Mouse (Mus musculus) midbrain, embryonic 15.5 days (tissue): Measurements from ENCODE around the gene F2r. TPM values are rescaled to one million over a fixed set of nuclear protein-coding genes. Genes with fewer than 3 reads are reported as not detected.
A peak's percentile ranks its signal among the peaks of the same experiment; 100 is the strongest.

Source experiments
- ATAC-seq: fragments of 200-750 bp; cut with Nextera tagmentation; replicated peaks from 2 replicates; pipeline ENCODE4 v1.8.0; 2017; ENCODE audit warnings: moderate TSS enrichment
- H3K27ac ChIP-seq: fragments of 300-500 bp; sonication (generic); 2 replicates; pipeline ENCODE4 v1.5.1; 2015; ENCODE audit warnings: mild to moderate bottlenecking, inconsistent platforms
- H3K27me3 ChIP-seq: fragments of 300-500 bp; sonication (generic); replicated peaks from 2 replicates; pipeline ENCODE4 v1.6.1; 2015; ENCODE audit warnings: inconsistent platforms
- H3K36me3 ChIP-seq: fragments of 300-500 bp; sonication (generic); replicated peaks from 2 replicates; pipeline ENCODE4 v1.6.1; 2015; ENCODE audit warnings: inconsistent platforms
- H3K4me1 ChIP-seq: fragments of 300-500 bp; sonication (generic); 2 replicates; pipeline ENCODE4 v1.6.1; 2015; ENCODE audit warnings: inconsistent platforms
- H3K4me2 ChIP-seq: fragments of 300-500 bp; sonication (generic); 2 replicates; pipeline ENCODE4 v1.6.1; 2015; ENCODE audit warnings: inconsistent platforms, mild to moderate bottlenecking, moderate library complexity
- H3K4me3 ChIP-seq: fragments of 300-500 bp; sonication (generic); 2 replicates; pipeline ENCODE4 v1.5.1; 2015; ENCODE audit warnings: mild to moderate bottlenecking, inconsistent platforms
- H3K9ac ChIP-seq: fragments of 300-500 bp; sonication (generic); 2 replicates; pipeline ENCODE4 v1.6.1; 2015; ENCODE audit warnings: mild to moderate bottlenecking, inconsistent platforms
- H3K9me3 ChIP-seq: fragments of 300-500 bp; sonication (generic); 2 replicates; pipeline ENCODE4 v1.6.1; 2016; ENCODE audit warnings: inconsistent platforms
- WGBS: fragments of 180-500 bp; shearing (Covaris S2); methylation state at CpG from one replicate; pipeline ENCODE4 v1.1.7; 2015; ENCODE audit warnings: mixed read lengths; 5-methylcytosine and 5-hydroxymethylcytosine counted together
- polyA plus RNA-seq: library from polyadenylated mRNA; unstranded; fragments of >200 nt; fragmentation: Nextera tagmentation; extraction: Ambion mirVana; gene quantifications from 2 replicates; pipeline ENCODE4 v1.2.1, GENCODE M21; 2015

The F2r gene
- polyA plus RNA-seq, 1 experiment from 2014 or later, result 60.9 TPM

DNA sequence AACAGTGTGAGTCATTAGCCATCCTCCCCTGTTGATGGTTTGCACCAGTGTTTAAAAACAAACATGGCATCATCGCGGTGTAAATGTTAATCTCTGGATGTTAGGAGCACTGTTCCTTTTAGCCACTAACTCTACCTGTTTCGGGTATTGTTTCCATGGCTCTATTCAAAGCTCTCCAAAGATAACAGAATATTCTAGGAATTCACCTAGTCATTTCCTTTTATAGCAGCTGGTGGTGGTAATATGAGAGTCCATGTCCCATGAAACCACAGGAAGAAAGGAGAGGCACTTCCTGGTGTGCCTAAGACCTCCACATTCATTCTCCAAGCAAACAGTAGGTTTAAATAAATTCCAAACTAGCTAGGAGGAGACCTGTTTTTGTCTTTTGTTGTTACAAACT, 4.8 kb upstream of the F2r start:
- no peak for ATAC-seq
- WGBS, result 87% methylated on average over 3 of the region's 3 CpGs
- Histone ChIP-seq H3K4me1 (no peaks in the 10 kb centered on the region), H3K9me3 (no peaks in the 10 kb centered on the region), H3K27ac (no peak overlapping the region), H3K36me3 (no peaks in the 10 kb centered on the region), H3K4me3 (no peak overlapping the region), H3K9ac (no peak overlapping the region), H3K27me3 (no peaks in the 10 kb centered on the region), H3K4me2 (no peak overlapping the region)

DNA sequence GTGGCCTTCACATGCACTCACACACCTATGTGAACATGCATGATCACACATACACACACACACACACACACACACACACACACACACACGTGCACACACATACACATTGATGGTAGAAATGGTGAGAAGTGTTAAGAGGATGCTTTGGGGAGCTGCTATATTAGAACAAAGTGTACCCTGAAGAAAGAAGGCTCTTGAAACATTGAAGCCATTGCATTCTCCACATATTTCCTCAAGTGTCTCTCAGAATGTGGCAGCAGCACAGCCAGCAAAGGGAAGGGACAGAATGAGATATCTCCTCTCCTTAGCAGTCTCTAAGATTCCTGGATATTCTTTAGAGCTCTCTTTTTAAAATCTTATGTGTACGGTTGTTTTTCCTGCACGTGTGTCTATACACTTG, 3.3 kb upstream of the F2r start:
- Histone ChIP-seq H3K9ac (no peak overlapping the region), H3K4me1 (peaks cover 8% of the 10 kb centered on the region), H3K9me3 (no peaks in the 10 kb centered on the region), H3K36me3 (no peaks in the 10 kb centered on the region), H3K27me3 (no peaks in the 10 kb centered on the region), H3K4me3 (no peak overlapping the region), H3K4me2 (no peak overlapping the region), H3K27ac (no peak overlapping the region)
- ATAC-seq, result no peak
- WGBS, result 91% methylated on average over 3 of the region's 3 CpGs

DNA sequence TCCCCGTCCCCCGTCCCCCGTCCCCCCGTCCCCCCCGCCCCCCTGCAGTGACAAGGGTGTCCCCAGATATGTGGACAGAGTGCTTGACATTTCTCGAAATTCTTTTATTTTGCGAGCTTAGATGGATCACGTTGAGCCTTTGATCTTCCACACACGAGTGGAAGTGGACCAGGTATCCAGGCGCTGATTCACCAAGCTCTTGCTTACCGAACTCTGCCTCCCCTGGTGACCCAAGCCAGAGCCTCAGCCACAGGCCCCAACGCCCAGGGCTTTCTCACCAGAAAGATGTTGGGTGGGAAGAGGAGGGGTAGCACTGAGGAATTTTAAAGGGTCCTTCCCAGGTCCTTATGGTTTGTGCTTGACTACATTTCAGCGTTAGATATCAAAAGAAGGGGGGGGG, 572 bp upstream of the F2r start:
- ATAC-seq, result peak; percentile 28
- Histone ChIP-seq H3K4me1 (peaks cover 24% of the 10 kb centered on the region), H3K9ac (peak overlapping the region; percentile 66; the same call in 1 of the 2 replicates), H3K4me3 (peak overlapping the region; percentile 67), H3K36me3 (no peaks in the 10 kb centered on the region), H3K9me3 (no peaks in the 10 kb centered on the region), H3K27me3 (no peaks in the 10 kb centered on the region), H3K27ac (no peak overlapping the region), H3K4me2 (peak overlapping the region; percentile 78)
- WGBS, result 9% methylated on average over 13 of the region's 13 CpGs

DNA sequence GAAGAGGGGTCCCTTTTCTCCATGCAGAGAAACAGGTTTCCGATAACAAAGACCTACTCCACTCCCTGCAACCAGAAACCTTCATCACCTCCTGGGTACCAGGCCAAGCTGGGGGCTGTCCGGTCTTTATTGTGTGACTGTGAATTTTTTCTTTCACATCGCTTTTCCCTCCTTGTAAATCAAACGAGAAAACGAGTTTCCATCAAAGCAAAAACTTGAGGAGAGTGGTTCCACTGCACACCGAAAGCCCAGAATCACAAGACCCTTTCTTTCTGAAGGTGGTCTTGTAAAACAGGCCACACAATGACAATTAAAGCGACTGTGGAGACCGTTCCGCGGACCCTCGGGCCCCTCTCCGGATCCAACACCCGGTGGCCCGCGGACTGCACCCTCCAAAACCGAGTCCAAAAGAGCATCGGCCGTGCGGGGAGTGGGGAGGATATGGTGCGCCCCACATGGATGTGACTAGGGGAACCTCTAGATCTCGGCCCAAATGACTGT, 566 bp downstream of the F2r start:
- Histone ChIP-seq H3K9ac (peak overlapping the region; percentile 66), H3K9me3 (no peaks in the 10 kb centered on the region), H3K4me2 (peak overlapping the region; percentile 78), H3K27ac (peak overlapping the region; percentile 64), H3K36me3 (no peaks in the 10 kb centered on the region), H3K4me1 (peaks cover 24% of the 10 kb centered on the region), H3K4me3 (peak overlapping the region; percentile 67), H3K27me3 (no peaks in the 10 kb centered on the region)
- under 1% methylated on average over 21 of the region's 21 CpGs for WGBS
- ATAC-seq, result peak; percentile 73

DNA sequence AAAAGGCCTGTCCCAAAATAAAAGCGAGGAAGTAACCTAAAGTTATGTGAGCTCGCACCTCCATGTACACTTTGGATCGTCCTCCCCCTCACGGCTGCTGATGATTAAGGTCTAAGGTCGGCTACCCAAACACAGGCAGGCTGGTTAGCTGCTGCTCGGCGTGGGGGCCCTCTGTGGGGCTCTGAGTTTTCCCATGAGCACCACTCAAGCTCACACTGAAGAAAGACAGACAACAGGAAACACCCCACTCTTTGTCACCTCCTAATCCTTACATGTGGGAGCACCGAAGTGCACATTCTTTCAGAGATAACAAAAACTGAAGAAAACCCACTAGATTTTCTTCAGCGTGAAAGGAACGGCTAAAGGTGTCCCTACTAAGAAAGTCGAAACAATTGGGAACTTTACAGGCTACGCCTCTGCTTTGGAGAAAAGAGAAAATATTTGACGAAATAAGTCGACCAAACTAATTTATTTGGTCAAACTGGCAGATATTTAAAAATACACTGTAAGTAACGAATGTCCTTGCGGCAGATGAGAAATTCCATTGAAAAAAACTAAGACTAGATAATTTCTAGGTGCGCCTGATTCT, 1.1 kb downstream of the F2r start:
- H3K4me2 ChIP-seq, result peak overlapping the region; percentile 78
- H3K4me3 ChIP-seq, result peak overlapping the region; percentile 67
- no peak for ATAC-seq
- no peak overlapping the region for H3K27ac ChIP-seq
- H3K36me3 ChIP-seq, result 0 out of 2 replicates have a peak, but pooled peaks cover 1% of the 10 kb centered on the region
- no peaks in the 10 kb centered on the region for H3K27me3 ChIP-seq
- H3K9ac ChIP-seq, result peak overlapping the region; percentile 66
- H3K9me3 ChIP-seq, result no peaks in the 10 kb centered on the region
- H3K4me1 ChIP-seq, result peaks cover 24% of the 10 kb centered on the region
- WGBS, result 8% methylated on average over 17 of the region's 17 CpGs

DNA sequence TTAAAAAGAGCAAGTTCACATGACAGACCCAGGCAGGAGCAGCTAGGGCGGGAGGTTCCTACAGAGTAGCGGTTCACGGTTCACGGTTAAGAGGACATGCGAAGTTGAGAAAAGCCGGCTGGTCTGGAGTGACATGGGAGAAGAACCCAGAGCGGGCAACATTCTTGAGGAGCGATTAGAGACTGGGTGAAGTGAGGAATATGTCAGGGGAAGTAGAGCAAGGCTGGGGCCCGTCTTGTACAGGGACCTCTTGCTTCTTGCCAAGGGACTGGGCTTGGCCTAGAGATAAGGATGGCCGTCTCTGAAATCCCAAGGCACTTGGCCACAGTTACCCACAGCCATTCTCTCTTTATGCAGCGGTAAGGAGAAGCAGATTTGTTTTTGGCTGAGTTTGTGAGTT, 1.8 kb downstream of the F2r start:
- 51% methylated on average over 11 of the region's 11 CpGs for WGBS
- peak overlapping the region; percentile 78 for H3K4me2 ChIP-seq
- no peak for ATAC-seq
- no peaks in the 10 kb centered on the region for H3K9me3 ChIP-seq
- no peak overlapping the region for H3K27ac ChIP-seq
- peaks cover 24% of the 10 kb centered on the region for H3K4me1 ChIP-seq
- no peaks in the 10 kb centered on the region for H3K27me3 ChIP-seq
- H3K4me3 ChIP-seq, result peak overlapping the region; percentile 67
- 0 out of 2 replicates have a peak, but pooled peaks cover 5% of the 10 kb centered on the region for H3K36me3 ChIP-seq
- H3K9ac ChIP-seq, result peak overlapping the region; percentile 66; the same call in 1 of the 2 replicates

DNA sequence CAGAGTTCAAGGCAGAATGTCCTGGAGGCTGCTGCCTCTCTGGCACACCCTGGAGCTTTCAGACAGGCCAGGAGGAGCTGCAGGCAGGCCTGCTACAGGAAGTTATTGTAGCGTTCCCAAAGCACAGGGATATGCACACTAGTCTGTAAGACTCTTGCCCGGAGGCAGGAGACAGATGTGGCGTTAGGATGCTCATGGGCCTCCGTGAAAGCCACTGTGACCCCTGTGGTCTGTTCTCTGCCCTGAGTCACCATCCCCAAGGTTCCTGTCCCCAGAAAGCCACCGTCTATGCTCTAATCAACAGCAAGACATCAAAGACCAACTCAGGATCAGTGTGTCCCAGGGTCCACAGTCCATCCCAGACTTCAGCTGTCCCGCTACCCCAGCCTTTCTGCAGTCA, 3.5 kb downstream of the F2r start:
- Histone ChIP-seq H3K27ac (no peak overlapping the region), H3K9me3 (no peaks in the 10 kb centered on the region), H3K4me1 (peaks cover 24% of the 10 kb centered on the region), H3K36me3 (0 out of 2 replicates have a peak, but pooled peaks cover 5% of the 10 kb centered on the region), H3K27me3 (no peaks in the 10 kb centered on the region), H3K4me3 (no peak overlapping the region), H3K9ac (no peak overlapping the region), H3K4me2 (no peak overlapping the region)
- 65% methylated on average over 6 of the region's 6 CpGs for WGBS
- no peak for ATAC-seq

DNA sequence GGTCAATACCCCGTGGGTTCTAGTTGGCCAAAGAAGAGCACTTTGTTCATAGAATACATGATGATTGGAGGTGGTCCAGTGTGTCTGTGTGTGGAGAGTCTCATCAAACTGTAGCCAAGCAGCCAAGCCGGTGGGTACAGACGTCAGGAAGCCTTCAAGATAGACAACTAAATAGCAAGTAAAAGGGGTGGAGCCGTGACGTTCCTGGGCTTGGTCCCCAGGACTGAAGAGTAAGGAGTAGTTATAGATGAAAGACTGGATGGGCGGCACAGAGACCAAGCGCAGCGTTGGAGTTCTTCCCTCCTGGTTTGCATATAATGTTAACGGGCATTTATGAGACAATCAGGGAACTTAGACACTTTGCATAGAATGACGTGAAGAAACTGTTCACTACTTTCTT, 6.0 kb downstream of the F2r start:
- Histone ChIP-seq H3K9ac (no peak overlapping the region), H3K4me1 (peaks cover 22% of the 10 kb centered on the region), H3K27ac (no peak overlapping the region), H3K9me3 (no peaks in the 10 kb centered on the region), H3K27me3 (no peaks in the 10 kb centered on the region), H3K36me3 (0 out of 2 replicates have a peak, but pooled peaks cover 5% of the 10 kb centered on the region), H3K4me3 (no peak overlapping the region), H3K4me2 (no peak overlapping the region)
- no peak for ATAC-seq
- 90% methylated on average over 10 of the region's 10 CpGs for WGBS

DNA sequence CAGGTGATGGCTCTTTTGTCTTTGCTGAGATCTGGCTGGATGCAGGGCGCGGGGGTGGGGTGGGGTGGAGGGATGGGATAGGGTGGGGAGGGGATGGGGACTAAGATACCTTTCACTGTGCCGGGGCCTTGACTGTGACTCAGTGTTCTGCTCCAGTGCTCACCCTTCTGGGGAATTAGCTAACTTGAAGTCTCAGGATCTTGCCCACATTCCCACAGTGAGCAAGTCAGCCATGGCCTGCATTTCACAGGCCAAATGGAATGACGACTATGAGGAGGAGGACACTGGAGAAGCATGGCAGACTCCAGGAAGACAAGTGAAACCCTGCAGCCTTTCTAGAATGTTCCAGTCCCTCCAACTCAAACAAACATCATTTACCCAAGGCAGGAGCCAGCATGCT, 6.5 kb downstream of the F2r start:
- no peak overlapping the region for H3K9ac ChIP-seq
- H3K27me3 ChIP-seq, result no peaks in the 10 kb centered on the region
- 77% methylated on average over 4 of the region's 4 CpGs for WGBS
- no peak overlapping the region for H3K4me3 ChIP-seq
- no peak overlapping the region for H3K27ac ChIP-seq
- no peaks in the 10 kb centered on the region for H3K9me3 ChIP-seq
- no peak for ATAC-seq
- no peak overlapping the region for H3K4me2 ChIP-seq
- H3K36me3 ChIP-seq, result 0 out of 2 replicates have a peak, but pooled peaks cover 5% of the 10 kb centered on the region
- H3K4me1 ChIP-seq, result peaks cover 17% of the 10 kb centered on the region

DNA sequence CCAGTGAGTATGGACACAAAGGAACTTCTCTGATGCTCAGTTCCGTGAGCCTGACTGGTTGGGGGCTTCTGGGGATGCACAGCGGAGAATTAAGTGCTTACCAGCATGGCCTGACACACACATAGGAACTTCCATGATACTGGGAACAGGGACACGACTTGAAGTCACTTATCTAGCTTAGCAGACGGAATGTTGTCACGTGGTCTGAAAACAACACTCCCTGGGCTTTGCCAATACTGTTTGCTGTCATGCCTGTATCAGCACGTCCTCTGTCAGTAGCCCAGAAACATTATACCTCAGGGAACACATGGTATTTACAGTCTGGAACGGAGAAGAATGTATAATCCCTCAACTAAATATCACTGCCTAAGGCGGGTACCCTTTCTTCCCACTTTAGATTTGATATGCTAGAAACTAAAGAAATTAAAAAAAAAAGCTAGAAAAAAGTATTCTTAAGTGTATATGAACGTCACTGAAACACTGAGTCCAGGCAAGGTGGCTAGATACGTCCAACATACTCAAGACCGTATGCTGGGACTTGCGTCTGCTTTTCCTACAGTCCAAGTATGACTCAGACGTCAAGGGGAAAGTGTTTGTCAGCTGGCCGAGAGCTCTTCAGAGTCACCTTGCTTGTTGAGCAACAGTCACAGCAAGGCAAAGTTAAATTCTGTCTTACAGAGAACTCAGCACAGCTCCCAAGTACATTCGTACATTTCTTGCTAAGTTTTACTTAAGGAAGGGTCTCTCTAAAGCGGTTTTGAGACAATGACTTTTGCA, 7.3 kb downstream of the F2r start:
- H3K27me3 ChIP-seq, result no peaks in the 10 kb centered on the region
- H3K9me3 ChIP-seq, result no peaks in the 10 kb centered on the region
- H3K4me3 ChIP-seq, result no peak overlapping the region
- H3K9ac ChIP-seq, result no peak overlapping the region
- 87% methylated on average over 16 of the region's 16 CpGs for WGBS
- no peak overlapping the region for H3K4me2 ChIP-seq
- 0 out of 2 replicates have a peak, but pooled peaks cover 5% of the 10 kb centered on the region for H3K36me3 ChIP-seq
- H3K27ac ChIP-seq, result no peak overlapping the region
- peaks cover 10% of the 10 kb centered on the region; the same call in 1 of the 2 replicates for H3K4me1 ChIP-seq
- ATAC-seq, result no peak

DNA sequence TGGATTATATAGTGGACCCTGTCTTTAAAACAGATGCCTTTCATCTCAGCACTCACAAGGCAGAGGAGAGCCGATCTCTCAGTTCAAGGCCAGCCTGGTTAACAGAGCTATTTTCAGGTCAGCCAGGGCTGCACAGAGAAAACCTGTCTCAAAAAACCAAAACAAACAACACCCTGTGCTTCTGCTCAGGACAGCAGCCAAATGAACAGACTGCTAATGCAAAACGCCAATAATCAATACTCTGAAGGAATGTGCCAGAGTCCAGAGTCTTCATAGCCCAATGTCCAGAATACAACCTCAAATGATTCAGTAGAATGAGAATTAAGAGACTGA, 9.2 kb downstream of the F2r start:
- no peak for ATAC-seq
- whole genome bisulfite sequencing, result 97% methylated on average over 2 of the region's 2 CpGs
- no peak overlapping the region for H3K27ac ChIP-seq
- H3K9me3 ChIP-seq, result no peaks in the 10 kb centered on the region
- no peak overlapping the region for H3K4me2 ChIP-seq
- no peaks in the 10 kb centered on the region for H3K4me1 ChIP-seq
- peaks cover 18% of the 10 kb centered on the region for H3K36me3 ChIP-seq
- no peaks in the 10 kb centered on the region for H3K27me3 ChIP-seq
- no peak overlapping the region for H3K9ac ChIP-seq
- H3K4me3 ChIP-seq, result no peak overlapping the region

DNA sequence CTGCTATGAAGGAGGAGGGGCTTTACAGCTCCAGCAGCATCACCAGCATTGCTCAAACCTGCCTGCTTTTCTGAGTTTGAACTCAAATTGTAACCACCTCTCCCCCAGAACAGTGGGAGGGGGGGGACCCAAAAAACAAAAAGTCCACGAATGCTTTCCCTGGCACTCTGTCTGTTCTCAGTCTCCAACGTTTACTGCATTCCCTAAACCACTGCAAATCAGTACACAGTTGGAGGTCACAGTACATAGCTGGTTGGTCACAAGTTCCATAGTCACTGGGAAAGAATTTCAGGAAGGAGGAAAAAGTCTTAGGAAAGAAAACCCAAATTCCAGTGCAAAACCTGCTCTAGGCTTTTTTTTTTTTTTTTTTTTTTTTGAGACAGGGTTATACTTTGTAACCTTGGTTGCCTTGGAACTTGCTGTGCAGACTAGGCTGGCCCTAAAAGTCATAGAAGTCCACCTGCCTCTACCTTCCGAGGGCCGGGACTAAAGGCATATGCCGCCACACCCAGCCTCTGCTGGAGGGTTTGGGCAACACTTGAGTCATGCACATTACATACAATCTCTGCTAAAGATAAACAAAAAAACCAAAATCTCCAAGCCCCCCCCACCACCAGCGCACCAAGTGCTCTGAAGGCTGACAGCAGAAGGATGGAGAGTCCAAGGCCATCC, 9.7 kb downstream of the F2r start:
- Histone ChIP-seq H3K27me3 (no peaks in the 10 kb centered on the region), H3K27ac (no peak overlapping the region), H3K4me3 (no peak overlapping the region), H3K4me1 (no peaks in the 10 kb centered on the region), H3K4me2 (no peak overlapping the region), H3K9me3 (no peaks in the 10 kb centered on the region), H3K36me3 (peaks cover 23% of the 10 kb centered on the region), H3K9ac (no peak overlapping the region)
- WGBS, result 91% methylated on average over 6 of the region's 6 CpGs
- ATAC-seq, result no peak
